Mouse (Mus musculus) erythroblast, embryonic 14.5 days (primary cell): ENCODE results near the gene Mtus2.

Source experiments
- GATA1 ChIP-seq: IDR thresholded peaks from 2 replicates; pipeline ENCODE4 v1.6.1; 2012; ENCODE audit warnings: low read length, inconsistent platforms, mixed read lengths
- TAL1 ChIP-seq: IDR thresholded peaks from 3 replicates; pipeline ENCODE4 v1.6.1; 2012; ENCODE audit warnings: low read length, inconsistent platforms, mixed read lengths

DNA sequence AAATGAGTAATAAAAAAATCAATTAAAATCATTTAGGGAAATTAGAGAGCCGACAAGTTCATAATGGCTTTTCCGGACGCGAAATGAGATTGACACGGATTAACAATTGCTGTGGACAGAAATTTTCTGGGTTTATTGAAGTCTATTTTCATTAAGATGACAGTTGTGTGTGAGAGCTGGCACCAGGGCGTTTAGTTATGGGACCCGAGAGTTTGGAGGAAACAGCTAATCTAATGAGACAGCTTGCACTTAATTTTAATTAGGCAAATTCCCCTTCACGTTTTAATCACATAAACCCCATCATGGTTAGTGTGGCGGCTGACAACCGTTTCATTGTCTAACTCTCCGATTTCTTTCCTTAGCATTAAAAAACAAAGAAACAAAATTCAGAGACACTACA is 60.3 kb downstream of the Mtus2 start:
- TF ChIP-seq TAL1 (no peak), GATA1 (no peak)
